Mouse (Mus musculus) 416B (cell line): ENCODE measurements at regions not wholly inside any gene's neighbourhood (a gene's known extent, or its start where the extent isn't known, plus 50 kb on each side); places are given as distances from the start of the nearest gene placed in this dataset.

Experiments
- DNase-seq: peaks from one replicate; pipeline ENCODE4 v3.0.0; 2011; ENCODE audit warnings: low read depth

- DNase-seq = no peak
Measured at GRCm38 (mm10) chr16:87069294-87069693, 284.7 kb upstream of the N6amt1 start.

- no peak for DNase-seq
Measured at GRCm38 (mm10) chr16:87067981-87068380, 286.0 kb upstream of the N6amt1 start.

- DNase-seq = no peak
Measured at GRCm38 (mm10) chr16:87067523-87067922, 286.5 kb upstream of the N6amt1 start.

GRCm38 (mm10) chr16:87060473-87060872, 293.5 kb upstream of the N6amt1 start:
- DNase-seq = no peak

GRCm38 (mm10) chr16:87049741-87050383, 304.1 kb upstream of the N6amt1 start:
- no peak for DNase-seq

GRCm38 (mm10) chr16:87044773-87045561, 309.0 kb upstream of the N6amt1 start:
- DNase-seq = no peak

GRCm38 (mm10) chr16:87043689-87044088, 310.3 kb upstream of the N6amt1 start:
- peak; percentile 2 for DNase-seq

- DNase-seq = no peak
Measured at GRCm38 (mm10) chr16:87040366-87040765, 313.6 kb upstream of the N6amt1 start.

GRCm38 (mm10) chr16:87039861-87040260, 314.1 kb upstream of the N6amt1 start:
- no peak for DNase-seq

- DNase-seq = no peak
Measured at GRCm38 (mm10) chr16:87037061-87037460, 316.9 kb upstream of the N6amt1 start.

GRCm38 (mm10) chr16:87031836-87032235, 322.1 kb upstream of the N6amt1 start:
- DNase-seq = no peak

- no peak for DNase-seq
Measured at GRCm38 (mm10) chr16:87028516-87029145, 325.4 kb upstream of the N6amt1 start.

GRCm38 (mm10) chr16:87027621-87028020, 326.4 kb upstream of the N6amt1 start:
- no peak for DNase-seq

- DNase-seq = no peak
Measured at GRCm38 (mm10) chr16:87022041-87022440, 331.9 kb upstream of the N6amt1 start.

- no peak for DNase-seq
Measured at GRCm38 (mm10) chr16:87017107-87017670, 336.8 kb upstream of the N6amt1 start.

- DNase-seq = no peak
Measured at GRCm38 (mm10) chr16:87001579-87001978, 352.4 kb upstream of the N6amt1 start.

- DNase-seq = no peak
Measured at GRCm38 (mm10) chr16:87001135-87001534, 352.9 kb upstream of the N6amt1 start.

- no peak for DNase-seq
Measured at GRCm38 (mm10) chr16:86971691-86972090, 382.3 kb upstream of the N6amt1 start.

- DNase-seq = no peak
Measured at GRCm38 (mm10) chr16:86949681-86950080, 404.3 kb upstream of the N6amt1 start.

- DNase-seq = no peak
Measured at GRCm38 (mm10) chr16:86945531-86946144, 408.3 kb upstream of the N6amt1 start.

GRCm38 (mm10) chr16:86945058-86945457, 408.9 kb upstream of the N6amt1 start:
- no peak for DNase-seq

GRCm38 (mm10) chr16:86934989-86935388, 419.0 kb upstream of the N6amt1 start:
- no peak for DNase-seq
